Mouse (Mus musculus): ENCODE data around the gene Ralgapa1.

Gene Ralgapa1

DNA sequence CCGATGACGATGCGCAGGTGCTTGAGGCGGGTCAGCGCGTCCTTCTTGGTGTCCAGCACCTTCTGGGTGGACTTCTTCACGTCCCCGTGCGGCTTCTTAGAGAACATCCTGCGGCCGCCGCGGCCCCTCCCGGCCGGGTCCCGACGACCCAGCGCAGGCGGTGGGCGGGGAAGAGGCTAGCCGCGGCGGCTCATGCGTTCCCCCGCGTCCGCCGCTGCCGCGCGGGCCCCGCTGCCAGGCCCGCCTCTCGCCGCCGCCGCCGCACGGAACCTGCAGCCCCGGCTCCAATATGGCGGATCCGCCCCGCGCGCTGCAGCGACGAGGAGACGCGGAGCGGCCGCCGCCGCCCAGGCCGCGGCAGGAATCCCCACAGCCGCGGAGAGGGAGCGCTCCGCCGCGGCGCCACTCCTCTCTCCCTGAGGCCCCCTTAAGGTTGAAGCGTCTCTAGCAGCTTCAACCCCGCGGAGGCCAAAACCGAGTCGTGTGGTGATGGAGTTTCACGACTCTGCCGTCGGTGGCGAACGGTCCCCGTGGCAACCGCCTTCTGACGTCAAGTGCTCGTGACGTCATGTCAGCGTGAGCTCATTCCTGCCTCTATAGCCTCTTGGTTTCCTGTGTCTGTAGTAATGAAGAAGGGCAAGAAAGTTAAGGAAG, at the start of gene Ralgapa1:
Gene Ralgapa1, minus strand, starts transcription at position 507 of the 654 bp plus-strand sequence.
- peak; percentile 88 for DNase-seq (ENCODE audit: low spot score)

DNA sequence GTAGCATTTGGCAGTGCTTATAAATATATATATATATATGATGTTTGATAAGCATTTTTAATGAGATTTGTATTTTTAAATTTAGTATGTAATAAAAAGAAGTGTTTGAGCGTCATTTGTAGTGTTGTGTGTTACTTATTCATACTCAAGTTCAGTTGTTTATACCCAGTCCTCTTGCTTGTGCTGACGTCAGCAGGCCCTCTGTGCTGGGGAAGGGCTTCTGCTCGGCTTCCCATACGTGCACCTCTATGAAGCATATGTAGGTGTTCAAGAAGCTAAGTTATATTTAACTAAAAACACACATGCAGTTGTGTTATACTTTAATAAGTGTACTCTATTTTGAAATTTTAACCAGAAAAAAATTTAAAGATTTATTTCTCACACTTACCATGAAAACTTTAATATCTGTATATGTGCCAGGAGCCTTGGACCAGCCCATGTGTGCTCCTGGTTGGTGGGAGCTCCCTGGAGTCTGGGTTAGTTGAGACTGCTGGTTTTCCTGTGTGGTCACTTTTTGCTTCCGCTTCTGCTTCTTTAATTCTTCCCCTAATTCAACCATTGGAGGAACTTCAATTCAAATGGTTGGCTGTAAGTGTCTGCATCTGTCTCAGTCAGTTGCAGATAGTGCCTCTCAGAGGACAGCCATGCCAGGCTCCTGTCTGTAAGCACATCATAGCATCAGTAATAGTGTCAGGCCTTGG, 48.8 kb upstream of the Ralgapa1 start:
- no peak for DNase-seq (ENCODE audit: low spot score)

DNA sequence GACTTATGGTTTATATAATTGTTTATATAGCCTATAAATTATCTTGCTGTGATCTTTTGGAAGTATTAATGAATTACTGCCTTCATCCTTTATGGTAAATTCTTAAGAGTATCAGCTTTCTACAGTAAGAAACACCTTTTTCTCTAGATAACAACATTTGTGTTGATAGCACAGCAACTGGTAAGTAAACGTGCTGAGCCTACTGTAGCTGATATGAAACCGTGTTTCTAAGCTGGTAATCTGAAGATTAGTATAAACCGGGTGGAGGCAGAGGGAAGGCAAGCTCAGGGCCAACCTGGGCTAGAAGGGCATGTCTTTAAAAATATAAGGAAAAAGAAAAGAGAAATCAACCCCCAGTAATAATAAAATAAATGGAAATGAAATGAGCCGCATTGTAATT, 46.8 kb upstream of the Ralgapa1 start:
- DNase-seq (ENCODE audit: low spot score), result no peak

DNA sequence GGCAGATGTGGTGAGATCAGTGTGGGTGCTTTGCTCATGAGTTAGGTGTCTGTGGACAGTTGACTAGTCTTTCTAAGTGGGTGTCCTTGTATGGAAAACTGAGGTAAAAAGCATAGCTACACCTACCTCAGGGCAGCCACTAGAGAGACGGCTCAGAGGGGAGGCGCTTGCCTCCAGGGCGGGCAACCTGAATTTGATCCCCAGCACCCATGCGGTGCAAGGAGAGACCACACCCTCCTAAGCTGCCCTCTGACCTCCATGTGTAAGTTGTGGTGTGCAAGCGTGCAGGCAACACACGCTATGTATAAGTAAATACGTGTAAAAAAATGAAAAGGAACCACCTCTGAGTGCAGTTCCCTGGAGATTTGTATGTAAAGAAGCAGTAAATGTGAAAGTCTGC, 39.7 kb upstream of the Ralgapa1 start:
- no peak for DNase-seq (ENCODE audit: low spot score)

DNA sequence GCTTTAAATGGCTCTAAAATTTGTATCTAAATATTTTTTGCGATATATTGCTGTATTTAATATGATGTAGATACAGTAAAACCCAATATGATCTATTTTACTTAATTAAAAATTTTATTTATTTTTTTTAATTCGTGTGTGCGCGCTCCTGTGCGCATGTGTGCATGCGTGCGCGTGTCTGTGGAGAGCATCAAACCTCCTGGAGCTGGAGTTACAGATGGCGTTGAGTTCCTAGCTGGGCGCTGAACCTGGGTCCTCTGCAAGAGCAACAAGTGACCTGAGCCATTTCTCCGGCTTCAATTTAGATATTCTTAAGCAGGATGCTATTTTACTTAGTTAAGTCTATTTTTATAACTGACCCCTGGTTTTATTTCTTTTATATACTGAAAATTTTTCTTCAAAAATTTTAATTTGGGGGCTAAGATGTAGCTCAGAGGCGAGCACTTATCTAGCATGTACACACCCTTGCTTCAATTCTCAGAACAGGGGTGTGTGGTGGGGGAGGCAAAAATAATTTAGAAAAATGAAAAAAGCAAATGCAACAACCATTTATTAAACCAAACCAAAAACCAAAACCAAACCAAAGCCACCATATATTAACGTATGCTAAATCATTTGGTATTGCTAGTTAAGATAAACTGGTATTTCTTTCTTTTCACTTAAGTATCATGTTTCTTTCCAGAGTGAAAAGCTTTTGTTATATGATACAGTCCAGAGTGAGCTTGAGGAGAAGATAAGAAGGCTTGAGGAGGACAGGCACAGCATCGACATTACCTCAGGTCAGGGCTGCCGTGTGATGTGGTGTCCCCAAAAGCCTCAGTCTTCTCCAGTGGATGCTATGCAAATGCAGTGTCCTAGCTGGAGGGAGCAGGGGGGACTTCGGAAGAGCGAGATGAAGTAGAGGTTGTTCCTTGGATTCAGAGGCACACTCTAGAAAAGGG, 38.7 kb upstream of the Ralgapa1 start:
- no peak for DNase-seq (ENCODE audit: low spot score)

DNA sequence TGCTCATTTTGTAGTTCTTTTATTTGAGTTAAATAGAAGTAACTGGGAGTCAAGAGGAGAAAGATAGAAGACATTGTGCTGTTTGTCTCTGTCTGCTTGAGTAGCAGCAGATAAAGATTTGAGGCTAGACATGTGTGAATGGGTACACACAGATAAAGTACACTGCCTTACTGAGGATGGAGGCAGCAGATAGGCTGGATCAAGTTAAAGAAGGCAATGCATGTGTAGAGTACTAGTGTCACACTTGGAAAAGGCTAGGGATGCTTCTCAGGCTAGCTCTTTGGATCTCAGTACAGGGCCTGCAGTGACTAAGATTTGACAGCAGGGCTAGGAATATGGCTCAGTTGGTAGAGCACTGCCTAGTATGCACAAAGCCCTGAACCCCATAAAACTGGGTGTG, 29.7 kb upstream of the Ralgapa1 start:
- no peak for DNase-seq (ENCODE audit: low spot score)

DNA sequence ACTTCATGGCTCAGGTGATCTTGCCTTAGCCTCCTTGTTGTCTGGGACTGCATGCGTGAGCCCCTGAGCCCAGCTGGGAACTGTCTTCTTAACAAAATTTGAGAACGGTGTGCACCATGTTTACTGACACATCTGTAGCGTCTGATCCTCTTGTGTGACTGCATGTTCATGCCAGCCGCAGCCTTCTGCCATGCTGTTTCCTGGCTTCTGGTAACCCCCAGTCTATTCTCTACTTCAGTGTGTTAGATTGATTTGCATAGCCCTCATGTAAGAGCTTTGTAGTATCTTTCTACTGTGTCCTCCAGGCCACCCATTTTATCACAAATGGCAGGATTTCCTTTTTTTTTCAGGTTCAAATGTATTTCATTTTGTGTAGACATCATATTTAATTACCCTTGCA, 26.9 kb upstream of the Ralgapa1 start:
- no peak for DNase-seq (ENCODE audit: low spot score)

DNA sequence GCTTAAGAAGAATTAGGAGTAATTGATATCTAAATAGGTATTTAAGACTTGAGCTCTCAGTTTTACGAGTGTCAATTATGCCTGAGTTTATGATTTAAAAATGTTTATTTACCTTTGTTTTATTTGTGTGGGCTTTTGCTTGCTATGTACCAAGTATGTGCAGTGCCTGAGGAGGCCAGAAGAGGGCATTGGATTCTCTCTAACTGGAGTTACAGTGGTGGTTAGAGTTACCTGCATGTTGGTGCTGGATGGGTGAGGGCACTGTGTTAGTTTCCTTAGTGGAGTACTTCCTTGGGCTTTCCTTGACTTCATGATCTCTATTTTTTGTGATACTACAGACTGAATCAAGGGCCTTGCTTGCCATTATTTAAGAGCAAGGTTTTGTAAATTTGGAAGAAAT, 25.8 kb upstream of the Ralgapa1 start:
- peak; percentile 25 for DNase-seq (ENCODE audit: low spot score)

DNA sequence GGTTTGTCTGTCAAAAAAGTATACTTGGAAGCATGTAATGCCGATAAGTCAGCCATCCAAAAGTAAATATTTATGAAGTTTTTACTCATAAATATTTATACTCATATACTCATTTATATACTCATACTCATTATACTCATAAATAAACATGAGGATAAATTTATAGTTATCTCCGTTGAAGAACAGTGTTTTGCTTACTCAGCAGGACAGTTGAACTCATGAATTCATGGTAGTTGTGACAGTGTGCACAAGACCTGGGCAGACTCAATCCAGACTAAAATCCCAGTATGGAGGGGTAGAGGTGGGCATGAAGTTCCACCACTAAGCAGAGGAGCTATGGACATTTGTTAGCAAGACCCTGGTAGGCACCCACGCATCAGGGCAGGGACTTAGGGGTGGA, 16.5 kb upstream of the Ralgapa1 start:
- no peak for DNase-seq (ENCODE audit: low spot score)

DNA sequence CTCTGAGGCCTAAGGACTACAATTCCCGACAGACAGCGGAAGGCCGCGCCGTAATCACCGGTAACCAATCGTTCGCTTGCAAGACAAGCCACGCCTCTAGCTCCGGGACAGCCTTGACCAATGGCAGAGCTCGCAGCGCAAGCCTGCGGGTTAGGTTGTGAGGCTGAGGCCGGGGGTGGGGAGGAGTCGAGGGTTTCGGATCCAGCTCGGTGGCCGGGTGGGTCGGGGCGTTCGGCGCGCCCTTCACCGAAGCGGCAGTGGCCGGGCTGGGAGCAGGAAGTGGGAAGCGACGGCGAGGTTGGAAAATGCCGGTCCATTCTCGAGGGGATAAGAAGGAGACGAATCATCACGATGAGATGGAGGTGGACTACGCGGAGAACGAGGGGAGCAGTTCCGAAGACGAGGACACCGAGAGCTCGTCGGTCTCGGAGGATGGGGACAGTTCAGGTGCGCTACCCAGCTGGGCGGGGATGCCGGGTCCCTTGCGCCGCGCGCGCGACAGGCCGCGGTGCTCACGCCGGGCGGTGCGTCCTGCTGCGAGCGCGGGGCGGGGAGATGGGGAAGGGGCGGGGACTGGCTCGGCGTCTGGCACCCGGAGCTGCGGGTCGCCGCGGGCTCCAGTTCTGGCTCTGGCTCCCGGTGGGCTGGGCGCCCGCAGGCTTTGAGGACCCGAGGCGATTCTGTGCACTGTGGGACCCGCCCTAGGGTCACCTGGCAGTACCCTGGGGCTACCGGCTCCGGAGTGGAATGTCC, 15.4 kb upstream of the Ralgapa1 start, which contains the start of gene Brms1l:
Gene Brms1l, plus strand, starts transcription at position 126 of the 753 bp plus-strand sequence.
- DNase-seq (ENCODE audit: low spot score), result peak; percentile 98

DNA sequence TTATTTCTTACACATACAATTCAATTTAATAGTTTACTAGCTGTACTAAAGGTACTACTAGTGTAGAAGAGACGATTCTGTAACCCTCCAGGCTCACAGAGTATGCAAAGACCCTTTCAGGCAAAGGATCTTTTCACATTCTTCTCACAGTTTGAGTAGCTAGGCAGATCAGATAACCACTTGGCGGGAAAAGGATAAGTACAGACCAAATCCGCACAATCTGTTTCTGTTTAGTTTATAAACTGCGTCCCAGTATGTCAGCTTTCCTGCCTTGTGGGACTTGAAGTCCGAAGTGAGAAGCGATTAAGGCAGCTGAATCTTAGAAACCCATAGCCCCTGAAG, 14.9 kb upstream of the Ralgapa1 start:
- DNase-seq (ENCODE audit: low spot score), result no peak

DNA sequence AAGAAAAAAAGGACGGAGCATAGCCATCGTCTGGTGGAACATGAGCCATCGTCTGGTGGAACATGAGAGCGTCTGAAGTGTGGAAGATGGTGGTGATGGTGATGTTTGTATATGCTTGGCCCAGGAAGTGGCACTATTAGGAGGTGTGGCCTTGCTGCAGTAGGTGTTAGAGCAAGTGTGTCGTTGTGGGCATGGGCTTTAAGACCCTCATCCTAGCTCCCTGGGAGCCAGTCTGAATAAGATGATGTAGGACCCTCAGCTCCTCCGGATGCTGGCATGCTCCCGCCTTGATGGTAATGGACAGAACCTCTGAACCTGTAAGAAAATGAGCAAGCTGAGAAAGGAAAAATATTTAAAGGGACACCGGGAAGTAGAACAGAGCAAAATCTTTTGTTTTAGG, 13.9 kb upstream of the Ralgapa1 start:
- DNase-seq (ENCODE audit: low spot score), result no peak

DNA sequence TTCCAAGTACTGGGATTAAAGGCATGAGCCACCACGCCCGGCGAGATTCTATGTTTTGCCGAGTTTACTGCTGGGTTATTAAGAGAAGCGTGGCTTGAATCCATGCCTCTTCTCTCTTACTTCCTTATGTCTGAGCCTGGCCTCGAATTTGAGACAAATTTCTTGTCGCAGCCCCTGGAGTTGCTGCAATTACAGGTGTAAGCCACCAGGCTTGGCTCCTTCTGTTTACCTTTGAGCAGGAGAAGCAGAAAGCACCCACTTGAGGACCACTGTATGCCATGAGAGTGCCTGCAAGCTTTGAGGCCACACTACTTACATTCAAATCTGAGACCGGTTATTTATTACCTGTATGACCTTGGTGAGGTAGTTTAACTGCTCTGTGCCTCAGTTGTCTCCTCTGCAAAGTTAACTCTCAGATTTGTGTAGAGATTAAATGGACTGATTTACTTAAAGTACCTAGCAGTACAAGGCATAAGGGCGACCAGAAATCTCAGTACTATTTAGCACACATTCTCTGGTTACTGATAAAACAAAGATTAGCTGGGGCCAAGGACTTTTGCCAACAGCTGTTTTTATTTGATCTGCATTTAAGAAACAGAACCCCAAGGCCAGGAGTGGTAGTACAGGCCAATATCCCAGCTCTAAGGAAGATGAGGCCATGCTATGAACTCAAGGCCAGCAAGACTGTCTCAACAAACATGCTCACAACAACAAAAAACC, 13.1 kb upstream of the Ralgapa1 start:
- no peak for DNase-seq (ENCODE audit: low spot score)

DNA sequence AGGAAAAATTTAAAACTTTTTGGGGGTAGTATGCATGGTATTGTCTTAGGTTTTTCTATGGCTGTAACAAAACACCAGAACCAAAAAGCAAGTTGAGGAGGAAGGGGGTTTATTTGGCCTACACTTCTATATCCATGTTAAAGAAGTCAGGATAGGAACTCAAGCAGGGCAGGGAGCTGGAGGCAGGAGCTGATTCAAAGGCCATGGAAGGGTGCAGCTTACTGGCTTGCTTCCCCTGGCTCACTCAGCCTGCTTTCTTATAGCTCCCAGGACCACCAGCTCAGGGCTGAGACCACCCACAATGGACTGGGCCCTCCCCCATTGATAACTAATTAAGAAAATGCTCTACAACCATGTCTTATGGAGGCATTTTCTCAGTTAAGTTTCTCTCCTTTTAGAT, 12.0 kb upstream of the Ralgapa1 start:
- DNase-seq (ENCODE audit: low spot score), result no peak

DNA sequence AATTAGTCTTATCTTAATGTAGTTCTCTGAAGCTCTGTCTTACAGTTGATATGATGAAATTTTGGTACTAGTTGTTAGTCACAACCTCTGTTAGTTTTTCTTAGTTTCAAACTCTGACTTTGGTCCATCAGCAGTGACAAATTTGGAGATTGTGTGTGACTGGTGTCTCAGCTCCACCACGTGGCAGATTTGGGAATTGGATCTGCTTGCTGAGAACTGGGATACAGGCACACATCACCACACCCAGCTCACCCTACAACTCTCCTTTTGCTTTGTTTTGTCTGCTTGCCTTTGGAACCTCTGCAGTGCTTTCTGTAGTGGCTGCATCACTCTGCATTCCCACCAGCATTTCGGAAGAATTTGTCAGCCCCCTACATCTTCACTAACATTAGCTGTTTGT, 10.1 kb upstream of the Ralgapa1 start:
- peak; percentile 69 for DNase-seq (ENCODE audit: low spot score)

DNA sequence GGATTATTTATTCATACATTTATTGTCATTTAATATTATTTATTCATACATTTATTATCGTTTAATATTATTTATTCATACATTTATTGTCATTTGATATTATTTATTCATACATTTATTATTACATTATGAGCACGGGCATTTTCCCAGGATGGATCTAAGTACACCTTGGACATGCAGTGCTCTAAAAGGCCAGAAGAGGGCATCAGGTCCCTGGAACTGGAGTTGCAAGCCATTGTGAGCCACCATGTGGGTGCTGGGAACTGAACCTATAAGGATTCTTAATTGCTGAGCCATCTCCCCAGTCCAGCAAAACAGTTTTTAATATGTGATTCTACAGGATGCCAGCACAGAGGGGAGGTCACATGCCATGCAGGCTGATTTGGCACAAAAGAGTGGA, 4.6 kb upstream of the Ralgapa1 start:
- no peak for DNase-seq (ENCODE audit: low spot score)

DNA sequence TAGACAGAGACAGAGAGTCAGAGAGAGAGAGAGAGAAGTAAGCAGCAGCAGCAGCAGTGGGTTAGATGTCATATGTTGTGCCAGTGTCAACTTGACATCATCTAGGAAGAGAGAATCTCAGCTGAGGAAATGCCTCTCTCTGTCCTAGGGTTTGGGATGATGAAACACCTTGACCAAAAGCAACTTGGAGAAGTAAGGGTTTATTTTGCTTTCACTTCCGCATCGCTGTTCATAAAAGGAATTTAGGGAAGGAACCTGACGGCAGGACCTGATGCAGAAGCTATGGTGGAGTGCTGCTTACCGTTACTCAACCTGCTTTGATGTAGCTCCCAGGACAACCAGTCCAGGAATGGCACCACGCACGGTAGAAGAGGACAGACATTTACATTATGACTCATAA, 3.1 kb upstream of the Ralgapa1 start:
- DNase-seq (ENCODE audit: low spot score), result no peak

DNA sequence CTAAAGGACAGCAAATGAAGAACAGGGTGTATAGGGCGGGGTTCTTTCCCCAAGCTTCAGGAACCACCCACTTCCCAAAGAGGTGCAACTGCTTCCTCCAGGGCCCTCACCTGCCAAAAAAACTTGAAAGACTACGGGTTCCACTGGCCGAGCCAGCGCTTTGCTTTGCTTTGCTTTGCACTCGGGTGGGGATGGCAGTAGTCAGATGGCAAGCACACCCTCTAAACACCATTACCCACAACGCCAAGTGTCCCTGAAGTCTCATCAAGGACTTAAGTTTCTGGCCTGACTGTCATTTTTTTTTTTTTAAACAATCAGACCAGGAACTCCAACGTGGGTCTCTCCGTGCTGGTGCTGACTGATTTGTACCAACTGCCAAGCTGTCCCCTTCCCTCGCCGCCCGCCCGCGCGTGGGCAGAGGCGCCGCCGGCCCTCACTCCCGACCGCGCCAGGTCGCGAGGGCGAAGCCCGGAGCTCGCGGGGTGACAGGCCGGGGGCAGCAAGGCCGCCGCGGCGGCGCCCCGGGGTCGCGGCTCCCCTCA, 777 bp downstream of the Ralgapa1 start:
- DNase-seq (ENCODE audit: low spot score), result peak; percentile 43

DNA sequence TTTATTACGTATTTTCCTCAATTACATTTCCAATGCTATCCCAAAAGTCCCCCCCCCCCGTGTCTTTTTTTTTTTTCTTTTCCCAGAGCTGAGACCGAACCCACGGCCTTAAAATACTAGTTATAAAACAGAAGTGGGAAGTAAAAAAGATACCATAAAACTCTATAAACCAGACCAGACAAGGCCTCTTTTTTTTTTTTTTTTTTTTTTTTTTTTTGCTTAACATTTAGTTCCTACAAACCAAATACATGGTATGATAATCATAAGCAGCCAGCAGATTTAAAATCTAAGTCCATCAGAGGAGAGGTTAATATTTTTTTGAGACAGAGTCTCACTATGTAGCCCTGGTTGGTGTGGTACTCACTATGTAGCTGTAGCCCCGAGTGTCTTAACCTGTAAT, 4.5 kb downstream of the Ralgapa1 start:
- DNase-seq (ENCODE audit: low spot score), result no peak

DNA sequence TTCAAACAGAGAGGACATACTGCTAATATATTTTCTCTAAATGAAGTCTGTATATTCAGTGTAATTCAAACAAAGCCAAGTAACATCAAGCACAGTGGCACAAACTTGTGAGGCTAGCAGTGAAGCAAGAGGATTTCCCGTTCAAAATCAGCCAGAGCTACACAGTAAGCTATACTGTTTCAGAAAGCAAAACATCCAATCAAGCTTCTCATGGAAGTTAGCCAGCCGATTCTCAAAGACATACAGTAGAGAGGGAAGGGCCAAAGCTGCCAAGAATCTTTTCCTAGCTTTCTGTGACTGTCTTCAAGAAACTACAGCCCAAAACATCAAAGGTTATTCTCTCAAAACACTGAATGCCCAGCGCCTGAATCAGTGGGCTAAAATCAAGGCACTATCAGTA, 15.9 kb downstream of the Ralgapa1 start:
- DNase-seq (ENCODE audit: low spot score), result no peak

DNA sequence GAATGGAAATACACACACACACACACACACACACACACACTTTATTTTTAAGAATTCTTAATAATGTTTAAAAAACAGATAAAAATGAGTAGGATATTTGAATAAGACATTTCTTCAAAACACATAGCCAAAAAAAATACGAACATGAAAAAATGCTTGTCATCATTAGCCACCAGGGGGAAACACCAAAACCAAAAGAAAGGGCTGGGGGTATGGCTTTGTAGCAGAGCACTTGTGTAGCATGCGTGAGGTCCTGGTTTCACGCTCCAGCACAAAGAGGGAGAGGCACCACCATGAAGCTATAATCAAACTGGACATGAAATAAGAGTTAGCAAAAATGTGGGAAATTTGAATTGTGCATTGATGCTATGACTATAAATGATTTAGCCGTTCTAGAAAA, 19.8 kb downstream of the Ralgapa1 start:
- DNase-seq (ENCODE audit: low spot score), result no peak

Measured in lung, postnatal 25 days (tissue).